Mouse (Mus musculus) adrenal gland (tissue): ENCODE measurements around the gene Cutal.

Source experiments
- intact Hi-C: fragments of 180-260 bp; cut with DNase I; formaldehyde crosslinking; loops from one replicate; pipeline ENCODE4 v1.15.1; 2025

Gene Cutal

DNA sequence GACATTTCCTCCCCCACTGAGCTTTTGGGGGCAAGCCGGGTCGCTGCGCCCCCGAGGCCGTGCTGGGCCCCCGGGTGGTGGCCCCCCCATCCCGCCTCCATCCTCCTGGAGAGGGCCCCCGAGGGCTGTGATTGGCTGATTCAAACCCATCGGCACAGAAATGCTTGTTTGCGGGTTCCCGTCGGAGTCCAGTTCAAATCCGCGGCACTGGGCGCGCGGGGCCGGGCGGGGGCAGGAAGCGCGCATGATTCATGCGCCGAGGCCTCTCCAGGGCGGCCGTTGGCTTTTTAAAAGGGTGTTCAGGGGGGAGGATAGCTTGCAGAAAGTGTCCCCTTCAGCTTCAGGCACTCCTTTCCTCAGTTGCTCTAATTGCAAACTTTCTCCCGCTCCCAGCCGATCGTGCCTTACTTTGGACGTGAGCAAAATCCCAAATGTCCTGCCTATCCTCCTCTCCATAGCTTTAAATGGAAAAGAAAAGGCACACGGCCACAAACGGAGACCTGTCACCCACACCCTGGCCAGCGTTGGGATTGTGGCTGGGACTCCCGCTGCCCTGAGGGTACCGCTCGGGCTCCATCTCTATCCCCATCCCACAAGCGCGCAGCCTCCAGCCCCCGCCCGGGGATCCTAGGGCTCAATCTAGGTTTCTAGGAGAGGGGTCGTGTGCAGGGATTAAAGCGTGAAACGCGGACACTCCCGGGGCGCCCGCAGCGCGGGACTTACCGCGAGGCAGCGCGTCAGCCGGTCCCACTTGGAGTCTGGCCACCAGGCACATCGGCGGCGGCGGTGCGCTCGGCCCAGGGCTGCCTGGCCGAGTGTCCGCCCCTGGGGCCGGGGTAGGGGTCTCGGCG lies 39.2 kb downstream of the Cutal start, which contains the start of gene Phf19:
Gene Phf19 (minus strand): TSS at position 809 of the 851 bp plus-strand sequence.
- intact Hi-C loops, result no loop called here

DNA sequence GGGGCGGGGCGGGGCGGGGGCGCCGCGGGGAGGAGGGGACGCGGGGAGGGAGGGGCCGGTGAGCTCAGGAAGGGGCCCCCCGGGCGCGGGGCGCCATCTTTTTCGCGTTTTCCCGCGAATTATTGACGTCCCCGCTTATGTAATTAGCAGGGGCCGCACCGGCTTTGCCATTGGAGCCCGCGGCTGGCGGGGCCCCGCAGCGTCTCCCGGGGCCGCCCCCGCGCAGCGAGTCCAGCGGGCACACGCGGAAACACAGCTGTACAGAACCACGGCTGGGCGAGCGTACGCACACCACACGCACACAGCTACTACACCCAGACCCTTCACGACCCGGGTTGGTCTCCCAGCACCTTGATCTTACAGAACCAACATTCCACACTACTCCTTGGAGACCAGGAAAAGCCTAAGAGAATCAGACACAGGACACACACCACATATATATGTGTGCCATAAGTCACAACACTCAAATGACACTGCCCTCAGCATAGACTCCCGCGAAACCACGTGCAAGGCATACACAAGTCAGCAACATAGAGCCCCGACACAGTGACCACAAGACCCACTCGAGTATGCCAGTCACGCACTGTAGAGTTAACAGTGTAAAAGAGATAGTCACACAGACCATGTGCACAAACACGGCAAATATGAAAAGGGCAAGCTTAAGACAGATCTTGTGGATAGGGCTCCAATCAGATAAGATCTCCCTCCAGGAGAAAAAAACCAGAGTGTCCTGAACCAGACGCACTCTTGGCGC lies 40.0 kb downstream of the Cutal start:
- intact Hi-C loops, result no loop called here

DNA sequence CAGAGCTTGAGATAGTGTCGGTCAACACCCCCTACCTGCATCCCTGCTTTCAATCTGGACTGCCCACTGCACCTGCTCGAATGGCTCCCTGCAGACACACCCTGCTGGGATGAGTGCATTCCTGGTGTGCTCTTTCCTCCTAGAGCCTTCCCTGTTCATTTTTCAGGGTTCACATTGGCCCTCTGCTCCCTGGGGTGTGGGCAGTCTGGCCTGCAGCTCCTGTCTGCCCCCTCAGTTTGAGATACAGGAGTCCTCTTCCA lies 40.6 kb downstream of the Cutal start:
- intact Hi-C loops, result no loop called here

DNA sequence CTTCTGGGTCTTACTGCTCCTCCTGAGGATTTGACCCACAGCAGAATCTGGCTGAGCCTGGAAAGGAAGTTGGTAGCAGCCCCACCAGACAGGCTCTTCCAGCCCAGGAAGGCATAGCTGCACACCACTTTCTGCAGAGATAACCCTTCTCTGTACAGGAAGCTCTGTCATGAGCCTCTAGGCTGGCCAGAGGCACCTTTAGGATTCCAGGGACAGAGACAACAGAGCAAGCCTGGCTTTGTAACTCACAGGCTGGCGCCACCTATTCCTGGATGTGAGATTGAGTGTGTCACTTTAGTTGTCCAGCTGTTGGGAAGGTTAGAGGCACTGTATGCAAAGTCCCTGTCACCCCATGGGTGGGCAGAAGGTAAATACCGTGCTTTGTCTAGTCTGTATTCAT lies 40.9 kb downstream of the Cutal start:
- intact Hi-C loops, result no loop called here

DNA sequence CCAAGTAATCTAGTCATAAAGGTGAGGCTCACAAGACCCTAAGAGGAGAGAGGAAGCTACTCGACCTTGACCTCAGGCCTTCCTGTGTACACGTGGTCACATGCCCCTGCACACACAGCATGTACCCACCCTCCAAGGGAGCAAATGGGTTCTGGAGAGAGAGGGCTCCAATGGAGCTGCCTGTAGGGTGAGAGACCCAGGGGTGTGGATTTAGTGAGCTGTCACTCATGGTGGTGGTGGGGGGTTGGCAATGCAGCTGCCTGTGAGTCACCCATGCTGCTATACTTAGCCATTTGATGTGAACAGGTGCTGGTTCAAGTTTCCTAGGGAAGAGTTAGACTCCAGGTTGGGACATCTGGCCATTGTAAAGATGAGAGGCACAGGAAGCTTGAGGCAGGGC lies 45.9 kb downstream of the Cutal start:
- intact Hi-C loops, result no loop called here

DNA sequence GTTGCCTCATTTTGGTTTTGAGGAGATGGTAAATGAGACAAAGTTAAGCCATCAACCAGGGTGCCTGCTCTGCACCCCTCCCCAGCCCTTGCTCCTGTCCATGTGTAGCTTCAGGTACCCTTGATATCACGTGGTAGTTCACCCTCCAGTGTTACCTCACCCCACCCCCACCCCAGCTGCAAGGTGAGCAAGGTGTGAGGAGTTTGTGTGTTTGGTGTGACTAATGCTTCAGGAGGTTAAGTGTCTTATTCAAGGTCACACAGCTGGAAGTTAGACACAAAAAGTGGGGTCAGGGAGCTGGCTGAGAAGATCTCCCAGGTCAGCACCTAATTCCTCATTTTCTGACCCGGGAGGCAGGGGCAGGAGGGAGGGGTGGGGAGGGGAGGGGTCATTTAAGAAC lies 48.5 kb downstream of the Cutal start:
- intact Hi-C loops, result no loop called here

DNA sequence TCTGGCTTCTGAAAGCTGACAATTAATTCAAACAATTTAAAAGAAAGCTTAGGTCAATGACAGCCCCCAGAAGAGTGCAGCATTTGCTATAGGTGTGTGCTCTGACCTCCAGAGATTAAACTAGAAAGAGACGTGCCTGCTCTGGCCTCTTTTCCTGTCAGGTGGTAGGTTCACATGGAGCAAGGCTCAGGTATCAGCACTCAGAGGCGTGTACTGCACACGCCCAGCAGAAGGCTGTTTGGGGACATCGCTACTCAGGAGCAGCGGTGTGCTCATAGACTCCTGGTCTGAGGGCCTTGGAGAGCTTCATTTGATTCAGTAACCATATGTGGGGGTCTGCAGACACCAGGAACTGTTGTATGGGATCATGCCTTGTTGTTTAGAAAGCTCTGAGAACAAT lies 53.1 kb downstream of the Cutal start:
- intact Hi-C loops, result no loop called here

DNA sequence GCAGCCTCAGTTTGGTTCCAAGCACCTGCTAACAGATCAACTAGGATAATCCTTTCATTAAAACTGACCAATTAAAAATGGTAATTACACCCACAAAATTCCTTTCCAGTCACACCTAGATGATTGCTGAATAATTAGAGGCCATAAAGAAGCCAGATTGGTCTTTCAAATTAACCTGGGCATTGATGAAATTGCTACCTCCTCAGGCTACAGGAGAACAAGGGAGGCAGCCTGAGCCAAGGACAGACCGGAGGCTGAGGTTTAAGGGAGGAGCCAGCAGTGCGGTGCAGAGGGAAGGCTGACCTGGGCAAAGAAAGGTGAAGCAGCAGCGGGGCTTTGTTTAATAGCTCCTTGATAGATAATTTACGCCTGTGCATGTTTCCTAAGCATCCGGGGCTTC lies 63.3 kb downstream of the Cutal start:
- intact Hi-C loops, result no loop called here

DNA sequence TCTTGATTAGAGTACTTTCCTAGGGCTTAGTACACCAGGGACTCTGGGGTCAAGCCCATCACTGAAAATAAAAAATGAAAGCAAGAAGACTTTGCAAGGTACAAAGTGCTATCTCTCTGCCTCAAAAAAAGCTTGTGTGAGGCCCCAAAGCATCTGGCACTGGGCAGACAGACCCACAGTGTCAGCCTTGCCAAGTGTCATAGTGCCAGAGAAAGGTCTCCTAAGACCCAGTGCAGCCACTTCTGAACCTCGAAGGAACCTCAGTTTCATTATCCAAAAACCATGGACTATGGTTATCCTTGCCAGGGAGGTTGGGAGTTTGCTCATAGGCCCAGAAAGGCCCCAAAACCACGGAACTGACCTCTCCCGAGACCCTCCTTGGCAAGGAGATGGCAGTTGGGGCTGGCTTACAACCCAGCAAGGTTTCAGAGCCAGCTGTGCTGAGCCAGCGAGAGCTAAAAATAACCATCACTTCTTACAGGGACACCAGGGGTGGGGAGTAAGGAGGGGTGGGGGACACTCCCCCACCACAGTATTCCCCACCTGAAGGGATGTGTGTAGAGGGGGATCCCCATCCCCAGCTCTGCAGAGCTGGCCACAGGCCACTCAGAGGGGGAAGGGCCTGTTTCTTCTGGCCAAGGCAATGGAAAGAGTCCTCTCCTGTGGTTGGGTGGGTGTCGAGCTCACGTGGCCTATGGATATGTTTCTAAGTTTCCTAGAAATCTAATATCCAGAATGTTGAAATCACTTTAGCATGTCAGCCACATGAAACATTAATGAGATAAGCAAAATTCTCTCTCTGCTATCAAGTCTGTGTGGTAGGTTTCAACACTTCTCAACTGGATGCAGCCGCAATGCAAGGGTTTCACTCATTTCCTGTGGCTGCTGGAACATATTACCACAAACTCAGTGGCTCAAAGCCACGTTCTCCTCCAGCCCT lies 64.3 kb downstream of the Cutal start:
- intact Hi-C loops, result no loop called here

DNA sequence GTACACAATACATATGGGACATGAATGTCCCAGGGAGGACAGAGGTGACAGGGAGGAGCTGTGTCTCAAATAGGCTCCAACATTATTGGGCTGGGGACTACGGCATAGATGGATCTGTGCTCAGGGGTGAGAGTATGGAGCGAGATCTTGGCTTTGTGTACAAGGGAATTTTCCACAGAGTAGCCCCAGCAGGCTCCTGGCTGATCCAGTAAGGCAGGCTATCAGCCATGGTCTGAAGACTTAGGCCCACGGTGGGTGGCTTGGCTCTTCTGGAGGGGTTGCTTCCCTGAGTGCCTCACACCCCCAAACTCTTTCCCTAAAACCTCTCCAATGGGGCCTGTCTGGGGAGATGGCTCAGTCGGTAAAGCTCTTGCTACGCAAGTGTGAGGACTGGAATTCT lies 66.0 kb downstream of the Cutal start:
- intact Hi-C loops, result no loop called here

DNA sequence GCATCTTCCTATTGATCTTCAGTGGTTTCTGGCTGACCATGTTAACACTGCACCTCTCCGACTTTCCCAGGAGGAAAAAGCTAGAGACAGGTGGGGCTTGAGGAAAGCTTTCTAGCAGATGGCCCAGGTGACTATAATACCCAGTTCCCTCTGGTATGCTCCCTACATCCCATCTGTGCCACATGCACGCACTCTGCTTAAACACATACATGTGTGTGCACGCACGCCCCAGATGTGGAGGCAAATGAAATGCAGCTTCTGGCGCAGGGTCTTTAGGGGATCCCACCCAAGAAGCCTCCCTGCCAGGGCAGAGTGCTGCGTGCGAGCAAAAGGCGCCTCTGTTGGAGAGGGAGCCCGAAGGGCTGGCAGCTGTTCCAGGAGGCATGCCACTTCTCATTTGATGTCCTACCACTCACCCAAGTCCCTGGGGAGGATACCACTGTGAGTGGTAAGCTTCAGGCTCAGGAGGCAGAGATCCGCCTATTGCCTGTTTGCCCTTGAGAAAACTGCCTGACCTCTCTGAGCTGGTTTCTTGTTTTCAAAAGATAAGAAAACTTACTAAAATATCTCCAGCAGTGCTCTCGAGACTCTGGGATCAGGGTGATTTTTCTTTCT lies 67.0 kb downstream of the Cutal start:
- intact Hi-C loops, result no loop called here
